Mouse (Mus musculus): Measurements from ENCODE around the gene Gzmk. TPM values are rescaled to one million over a fixed set of nuclear protein-coding genes. Genes with fewer than 3 reads are reported as not detected.

Gene Gzmk
- 0.15 TPM in 1 of 2 replicates, not detected in the other for polyA plus RNA-seq (2012; rRNA removed; ENCODE audit: low replicate concordance)

DNA sequence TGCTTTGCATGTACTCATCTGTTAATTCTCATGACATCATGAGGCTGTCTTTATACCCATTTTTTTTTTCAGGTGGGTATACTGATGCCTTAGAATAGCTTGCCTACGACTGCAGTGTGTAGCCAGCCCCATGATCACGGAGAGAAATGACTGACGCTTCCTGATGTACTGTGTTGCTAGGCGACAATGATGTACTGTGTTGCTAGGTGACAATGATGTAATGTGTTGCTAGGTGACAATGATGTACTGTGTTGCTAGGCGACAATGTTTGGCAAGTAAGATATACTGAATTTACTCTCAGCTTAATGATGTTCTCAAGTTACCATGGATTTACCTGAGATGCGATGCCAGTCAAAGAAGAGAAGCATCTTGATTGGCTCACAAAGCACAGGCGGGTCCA, at the start of gene Gzmk:
TSS of gene Gzmk (minus strand) at position 98 of the 400 bp plus-strand sequence.

DNA sequence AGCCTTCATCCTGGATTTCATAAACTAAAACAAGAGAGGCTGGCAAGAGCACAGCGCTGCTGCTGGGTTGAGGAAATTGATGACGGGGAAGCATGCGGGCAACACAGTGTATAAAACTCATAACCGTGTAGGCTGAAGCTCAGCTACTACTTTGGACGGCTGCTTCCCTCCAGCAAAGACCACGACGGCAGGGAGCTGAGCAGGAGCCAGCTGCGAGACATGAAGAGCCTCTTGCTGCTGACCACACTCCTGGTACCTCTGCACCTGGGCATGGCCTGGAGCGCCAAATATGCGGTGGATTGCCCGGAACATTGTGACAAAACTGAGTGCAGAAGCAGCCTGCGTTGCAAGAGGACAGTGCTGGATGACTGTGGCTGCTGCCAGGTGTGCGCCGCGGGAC, 16.1 kb downstream of the Gzmk start, which contains the start of gene Esm1:
TSS of gene Esm1 (plus strand) at position 36 of the 400 bp plus-strand sequence.

Other genes starting within 250 kb of the Gzmk start
- gene Ccno, start 238.1 kb downstream of the Gzmk start, polyA plus RNA-seq (2012; rRNA removed; ENCODE audit: low replicate concordance), result 0.75 and 0.92 TPM in 2 replicates
- gene Mcidas, start 232.1 kb downstream of the Gzmk start, polyA plus RNA-seq (2012; rRNA removed; ENCODE audit: low replicate concordance), result not detected in 2 replicates
- not detected in 2 replicates for gene Cdc20b, start 190.8 kb downstream of the Gzmk start, polyA plus RNA-seq (2012; rRNA removed; ENCODE audit: low replicate concordance)
- 17.9 and 26.8 TPM in 2 replicates for gene Gpx8, start 179.5 kb downstream of the Gzmk start, polyA plus RNA-seq (2012; rRNA removed; ENCODE audit: low replicate concordance)
- 1.5 and 2.3 TPM in 2 replicates for gene Gzma, start 124.9 kb downstream of the Gzmk start, polyA plus RNA-seq (2012; rRNA removed; ENCODE audit: low replicate concordance)
- gene Esm1, start 16.2 kb downstream of the Gzmk start, polyA plus RNA-seq (2012; rRNA removed; ENCODE audit: low replicate concordance), result 3.4 and 6.0 TPM in 2 replicates
- 6.9 and 10.2 TPM in 2 replicates for gene BC067074, start 67.3 kb upstream of the Gzmk start, polyA plus RNA-seq (2012; rRNA removed; ENCODE audit: low replicate concordance)